Mouse (Mus musculus) left cerebral cortex, adult 9 months (tissue): ENCODE measurements around the gene Psmb3.
A peak's percentile ranks its signal among the peaks of the same experiment; 100 is the strongest.

ENCODE experiments used
- DNase-seq, 2 experiments: peaks; one replicate each; pipeline ENCODE4 v3.0.0; 2022; ENCODE audit warnings: low spot score in 2 of 2

Psmb3 gene

DNA sequence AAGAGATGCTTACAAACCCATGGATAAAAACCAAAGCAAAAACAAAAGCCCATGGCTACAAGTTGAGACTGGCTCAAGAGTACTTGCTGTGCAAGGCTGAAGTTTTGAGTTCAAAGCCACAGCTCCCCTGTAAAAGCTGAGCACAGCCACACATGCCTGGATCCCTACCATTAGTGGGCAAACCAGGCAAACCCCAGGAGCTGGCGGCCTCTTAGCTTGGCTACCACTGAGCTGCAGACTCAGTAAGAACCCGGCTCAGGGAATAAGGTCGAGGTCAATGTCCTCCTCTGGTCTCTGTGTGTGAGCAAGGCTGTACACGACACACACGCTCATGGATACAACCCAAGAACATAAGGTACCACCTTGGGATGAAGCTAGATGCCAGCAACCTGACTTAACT is 45.3 kb downstream of the Psmb3 start:
- no peak for DNase-seq

DNA sequence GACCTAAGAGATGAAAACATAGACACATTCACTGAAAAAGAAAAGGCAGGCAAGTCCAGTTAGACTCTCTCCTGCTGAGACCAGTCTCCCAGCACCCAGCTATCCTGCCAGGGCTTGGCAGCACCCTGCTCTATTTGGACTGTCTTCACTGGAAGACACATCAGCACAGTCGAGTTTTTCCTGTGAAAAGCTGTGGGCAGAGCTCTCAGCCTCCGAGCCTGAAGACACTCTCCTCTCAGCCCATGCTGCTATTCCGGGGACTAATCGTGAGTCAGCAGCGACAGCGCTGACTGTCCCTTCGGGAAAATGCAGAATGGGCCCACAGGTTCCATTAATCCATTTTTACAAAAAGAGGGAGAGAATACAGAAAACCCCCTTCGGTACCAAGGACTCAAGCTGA is 50.1 kb downstream of the Psmb3 start:
- peak in 1 of 2 experiments; percentile 76 for DNase-seq

DNA sequence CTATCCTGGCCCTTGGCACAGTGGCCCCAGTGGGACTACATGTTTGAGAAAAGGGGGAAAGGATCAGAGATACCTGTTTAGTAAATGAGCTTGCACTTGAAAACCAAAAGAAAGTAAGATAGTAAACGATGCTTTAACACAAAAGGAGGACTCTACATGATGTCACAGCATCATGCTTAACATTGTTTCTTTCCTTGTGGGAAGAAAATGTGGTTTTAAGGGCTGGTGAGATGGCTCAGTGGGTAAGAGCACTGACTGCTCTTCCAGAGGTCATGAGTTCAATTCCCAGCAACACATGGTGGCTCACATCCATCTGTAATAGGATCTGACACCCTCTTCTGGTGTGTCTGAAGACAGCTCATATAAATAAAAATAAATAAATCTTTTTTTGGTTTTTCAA is 54.9 kb downstream of the Psmb3 start:
- no peak for DNase-seq

DNA sequence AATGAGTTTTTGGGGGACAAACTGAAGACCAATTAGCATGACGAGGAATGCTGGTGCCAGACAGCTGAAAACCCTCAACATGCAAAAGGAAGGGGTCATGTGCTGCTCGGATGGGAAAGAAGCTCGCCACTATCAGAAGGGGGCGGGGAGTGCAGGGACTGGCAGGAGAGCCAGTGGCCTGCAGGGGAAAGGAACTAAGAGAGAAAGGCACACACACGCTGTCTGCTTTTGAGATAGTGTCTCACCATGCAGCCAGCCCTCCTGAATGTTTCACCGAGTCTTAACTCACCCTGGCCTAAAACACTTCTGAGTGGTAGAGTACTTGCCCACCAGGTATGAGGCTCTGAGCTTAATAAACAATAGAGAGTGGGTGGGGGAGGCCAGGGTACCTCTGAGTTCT is 55.7 kb downstream of the Psmb3 start:
- DNase-seq: no peak

DNA sequence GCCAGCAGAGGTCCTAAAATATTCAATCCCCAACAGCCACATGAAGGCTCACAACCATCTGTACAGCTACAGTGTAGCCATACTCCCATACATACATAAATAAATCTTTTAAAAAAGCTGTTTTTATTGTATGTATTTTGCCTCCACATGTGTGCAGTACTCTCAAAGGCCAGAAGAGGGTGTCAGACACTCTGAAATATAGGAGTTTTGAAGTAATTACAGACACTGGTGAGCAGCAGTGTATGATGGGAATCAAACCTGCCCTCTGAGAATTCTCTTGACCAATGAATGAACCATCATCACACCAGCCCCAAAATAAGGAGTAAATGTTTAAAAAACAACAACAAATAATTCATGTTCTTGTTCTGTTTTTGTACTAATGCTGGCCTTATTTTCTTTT is 58.4 kb downstream of the Psmb3 start:
- DNase-seq: no peak
